Mouse (Mus musculus) lung, postnatal 0 days (tissue): ENCODE measurements around the gene Mrpl54. TPM values are rescaled to one million over a fixed set of nuclear protein-coding genes. Genes with fewer than 3 reads are reported as not detected.

ENCODE experiments used
- ATAC-seq: fragments of 200-750 bp; cut with Nextera tagmentation; 2 replicates; pipeline ENCODE4 v1.8.0; 2017; ENCODE audit warnings: moderate library complexity
- DNase-seq: peaks from one replicate; pipeline ENCODE4 v3.0.0-alpha.2; 2016; ENCODE audit warnings: low spot score
- H3K27ac ChIP-seq: fragments of 300-500 bp; sonication (generic); 2 replicates; pipeline ENCODE4 v1.5.1; 2014; ENCODE audit warnings: antibody characterized with exemption, mild to moderate bottlenecking, low read length, mixed read lengths
- H3K27me3 ChIP-seq: fragments of 300-500 bp; sonication (generic); replicated peaks from 2 replicates; pipeline ENCODE4 v1.6.1; 2014; ENCODE audit warnings: low read length, mixed read lengths; ENCODE audit not compliant: insufficient read depth
- H3K36me3 ChIP-seq: fragments of 300-500 bp; sonication (generic); 2 replicates; pipeline ENCODE4 v1.6.1; 2014; ENCODE audit warnings: low read length, mixed read lengths; ENCODE audit not compliant: insufficient read depth
- H3K4me1 ChIP-seq: fragments of 300-500 bp; sonication (generic); 2 replicates; pipeline ENCODE4 v1.6.1; 2014; ENCODE audit warnings: antibody characterized with exemption, low read depth, low read length, mixed read lengths; ENCODE audit not compliant: insufficient read depth
- H3K4me2 ChIP-seq: fragments of 300-500 bp; sonication (generic); replicated peaks from 2 replicates; pipeline ENCODE4 v1.6.1; 2014; ENCODE audit warnings: low read depth, mild to moderate bottlenecking, low read length, moderate library complexity, mixed read lengths
- H3K4me3 ChIP-seq: fragments of 300-500 bp; sonication (generic); 2 replicates; pipeline ENCODE4 v1.5.1; 2014; ENCODE audit warnings: low read depth, low read length
- H3K9ac ChIP-seq: fragments of 300-500 bp; sonication (generic); replicated peaks from 2 replicates; pipeline ENCODE4 v1.6.1; 2014; ENCODE audit warnings: low read depth, mild to moderate bottlenecking
- H3K9me3 ChIP-seq: fragments of 300-500 bp; sonication (generic); 2 replicates; pipeline ENCODE4 v1.6.1; 2016; ENCODE audit warnings: low read length, mixed read lengths
- CTCF ChIP-seq: IDR thresholded peaks from 2 replicates; pipeline ENCODE4 v1.5.1; 2016; ENCODE audit warnings: antibody characterized with exemption, mild to moderate bottlenecking
- EP300 ChIP-seq: IDR thresholded peaks from 2 replicates; pipeline ENCODE4 v1.6.1; 2016; ENCODE audit warnings: antibody characterized with exemption, mild to moderate bottlenecking, control low read depth
- WGBS: fragments of 180-500 bp; shearing (Covaris S2); extraction: QIAGEN DNeasy Blood & Tissue Kit; methylation state at CpG from one replicate; pipeline ENCODE4 v1.1.7; 2014; 5-methylcytosine and 5-hydroxymethylcytosine counted together
- polyA plus RNA-seq: library from polyadenylated mRNA; unstranded; fragments of >200 nt; fragmentation: Nextera tagmentation; extraction: Ambion mirVana; gene quantifications from 2 replicates; pipeline ENCODE4 v1.2.1, GENCODE M21; 2015

The Mrpl54 gene
- polyA plus RNA-seq, 1 experiment from 2014 or later, result 162 TPM

GRCm38 (mm10) chr10:81238618-81239017, 28.1 kb downstream of the Mrpl54 start:
- DNase-seq, result no peak
- no peak for TF ChIP-seq EP300
- TF ChIP-seq CTCF, result no peak
- no peak for ATAC-seq
- Histone ChIP-seq H3K4me3 (no peak overlapping the region), H3K27me3 (peaks cover 14% of the 10 kb centered on the region), H3K9ac (no peak overlapping the region), H3K4me1 (no peaks in the 10 kb centered on the region; the same call in 1 of the 2 replicates), H3K36me3 (no peaks in the 10 kb centered on the region), H3K4me2 (no peak overlapping the region), H3K27ac (no peak overlapping the region), H3K9me3 (no peaks in the 10 kb centered on the region)
- WGBS, result 56% methylated on average over 2 of the region's 2 CpGs

GRCm38 (mm10) chr10:81236471-81237268, 30.1 kb downstream of the Mrpl54 start:
- no peak for ATAC-seq
- H3K27ac ChIP-seq, result no peak overlapping the region
- H3K9ac ChIP-seq, result no peak overlapping the region
- DNase-seq, result no peak
- no peaks in the 10 kb centered on the region; the same call in 1 of the 2 replicates for H3K4me1 ChIP-seq
- H3K27me3 ChIP-seq, result peaks cover 14% of the 10 kb centered on the region
- no peak overlapping the region for H3K4me2 ChIP-seq
- no peak overlapping the region for H3K4me3 ChIP-seq
- WGBS, result 80% methylated on average over 12 of the region's 12 CpGs
- no peaks in the 10 kb centered on the region for H3K9me3 ChIP-seq
- H3K36me3 ChIP-seq, result no peaks in the 10 kb centered on the region
- TF ChIP-seq CTCF (no peak), EP300 (no peak)

GRCm38 (mm10) chr10:81234206-81234605, 32.5 kb downstream of the Mrpl54 start:
- 76% methylated on average over 6 of the region's 6 CpGs for WGBS
- no peak overlapping the region for H3K4me2 ChIP-seq
- DNase-seq (no peak), ATAC-seq (no peak)
- no peaks in the 10 kb centered on the region; the same call in 1 of the 2 replicates for H3K4me1 ChIP-seq
- no peak overlapping the region for H3K4me3 ChIP-seq
- peaks cover 20% of the 10 kb centered on the region for H3K27me3 ChIP-seq
- no peak for TF ChIP-seq CTCF
- TF ChIP-seq EP300, result no peak
- no peak overlapping the region for H3K27ac ChIP-seq
- no peak overlapping the region for H3K9ac ChIP-seq
- no peaks in the 10 kb centered on the region for H3K9me3 ChIP-seq
- H3K36me3 ChIP-seq, result no peaks in the 10 kb centered on the region

GRCm38 (mm10) chr10:81233226-81233585, 33.5 kb downstream of the Mrpl54 start:
- under 1% methylated on average over 18 of the region's 28 CpGs for WGBS
- Histone ChIP-seq H3K4me3 (peak overlapping the region; percentile 60), H3K4me1 (no peaks in the 10 kb centered on the region; the same call in 1 of the 2 replicates), H3K4me2 (peak overlapping the region; percentile 65), H3K9me3 (no peaks in the 10 kb centered on the region), H3K9ac (peak overlapping the region; percentile 13), H3K27me3 (peaks cover 24% of the 10 kb centered on the region), H3K36me3 (no peaks in the 10 kb centered on the region), H3K27ac (no peak overlapping the region)
- DNase-seq, result no peak
- TF ChIP-seq EP300 (no peak), CTCF (no peak)
- ATAC-seq, result no peak; the same call in 1 of the 2 replicates

GRCm38 (mm10) chr10:81232580-81233225, 34.0 kb downstream of the Mrpl54 start, which contains the start of gene Zfr2:
TSS of gene Zfr2 (plus strand) at chr10:81233155.
- TF ChIP-seq CTCF (no peak), EP300 (no peak)
- Histone ChIP-seq H3K36me3 (no peaks in the 10 kb centered on the region), H3K4me3 (peak within 1 kb of the TSS; percentile 60), H3K4me1 (no peaks in the 10 kb centered on the region; the same call in 1 of the 2 replicates), H3K9ac (peak within 1 kb of the TSS; percentile 13), H3K4me2 (peak within 1 kb of the TSS; percentile 65), H3K27ac (no peak within 1 kb of the TSS), H3K9me3 (no peaks in the 10 kb centered on the region), H3K27me3 (peaks cover 24% of the 10 kb centered on the region)
- WGBS, result 6% methylated on average over 24 of the region's 29 CpGs
- peak; percentile 96 for ATAC-seq
- peak; percentile 93 for DNase-seq

- WGBS, result 51% methylated on average over 7 of the region's 7 CpGs
- Histone ChIP-seq H3K9ac (no peak overlapping the region), H3K27ac (no peak overlapping the region), H3K4me3 (no peak overlapping the region), H3K4me2 (no peak overlapping the region), H3K4me1 (no peaks in the 10 kb centered on the region; the same call in 1 of the 2 replicates), H3K9me3 (no peaks in the 10 kb centered on the region), H3K27me3 (peaks cover 24% of the 10 kb centered on the region), H3K36me3 (no peaks in the 10 kb centered on the region)
- TF ChIP-seq EP300, result no peak
- TF ChIP-seq CTCF, result no peak
- ATAC-seq, result no peak
- no peak for DNase-seq
These were observed 35.3 kb downstream of the Mrpl54 start for GRCm38 (mm10) chr10:81231436-81231835.
